Mouse (Mus musculus): Measurements from ENCODE around the gene Cnnm3. TPM values are rescaled to one million over a fixed set of nuclear protein-coding genes. Genes with fewer than 3 reads are reported as not detected.

Cnnm3 gene
- polyA plus RNA-seq, 1 experiment from 2014 or later, result 5.8 TPM

DNA sequence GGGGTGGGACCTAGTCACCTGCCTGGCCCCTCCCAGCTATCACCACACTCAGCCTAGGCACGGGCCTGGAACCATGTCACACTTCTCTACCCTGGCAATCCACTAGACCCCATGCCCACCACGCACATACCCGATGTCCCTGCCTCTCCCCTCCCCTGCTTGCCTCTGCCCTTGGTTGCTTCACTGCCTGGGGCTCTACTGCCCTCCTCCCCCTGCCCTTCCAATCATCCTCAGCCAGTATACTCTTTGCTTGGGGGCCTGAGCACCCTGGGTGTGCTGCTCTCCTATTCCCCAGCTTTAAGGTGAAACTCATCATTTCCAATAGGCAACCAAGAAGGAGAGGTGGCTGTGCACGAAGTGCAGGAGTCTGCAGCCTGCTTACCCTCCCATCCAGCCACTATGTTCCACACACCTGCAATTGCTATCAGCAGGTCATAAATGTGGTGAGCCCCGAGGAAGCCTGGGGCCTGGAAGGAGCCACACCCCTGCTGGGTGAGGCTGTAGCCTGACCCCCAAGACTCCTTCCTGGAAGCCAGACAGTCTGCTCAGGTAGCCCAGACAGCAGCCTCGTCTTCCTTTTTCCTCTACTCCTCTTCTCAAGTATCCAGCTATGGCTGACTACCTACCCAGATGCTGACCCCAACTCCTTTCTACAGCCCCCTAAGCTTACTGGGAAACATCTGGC, 65.5 kb downstream of the Cnnm3 start:
- WGBS, result 76% methylated on average over 6 of the region's 6 CpGs
- ATAC-seq (replicated peaks), result no peak
- no peak overlapping the region for H3K4me2 ChIP-seq
- H3K4me1 ChIP-seq, result peaks cover 17% of the 10 kb centered on the region
- H3K9me3 ChIP-seq, result no peaks in the 10 kb centered on the region
- H3K27ac ChIP-seq, result no peak overlapping the region
- H3K36me3 ChIP-seq (replicated peaks), result no peaks in the 10 kb centered on the region
- H3K4me3 ChIP-seq, result no peak overlapping the region
- H3K9ac ChIP-seq, result no peak overlapping the region
- H3K27me3 ChIP-seq (replicated peaks), result no peaks in the 10 kb centered on the region

Small RNA genes lying within 50 kb of the gene (microRNA-seq; reads per million reads assigned to microRNA genes)
- not detected for gene Gm47280

Other genes with a start within 250 kb of the Cnnm3 start
- 1.1 and 1.4 TPM in 2 replicates for gene Neurl3, start 237.2 kb upstream of the Cnnm3 start, polyA plus RNA-seq (2015; fragmentation: Nextera tagmentation; extraction: Ambion mirVana)
- gene Arid5a, start 204.1 kb upstream of the Cnnm3 start, polyA plus RNA-seq (2015; fragmentation: Nextera tagmentation; extraction: Ambion mirVana), result 3.1 and 3.4 TPM in 2 replicates
- 44.4 and 44.9 TPM in 2 replicates for gene Kansl3, start 142.7 kb upstream of the Cnnm3 start, polyA plus RNA-seq (2015; fragmentation: Nextera tagmentation; extraction: Ambion mirVana)
- 2.6 TPM in 2 replicates for gene Fer1l5, start 139.6 kb upstream of the Cnnm3 start, polyA plus RNA-seq (2015; fragmentation: Nextera tagmentation; extraction: Ambion mirVana)
- 67.3 and 74.5 TPM in 2 replicates for gene Lman2l, start 66.6 kb upstream of the Cnnm3 start, polyA plus RNA-seq (2015; fragmentation: Nextera tagmentation; extraction: Ambion mirVana)
- gene Cnnm4, start 40.2 kb upstream of the Cnnm3 start, polyA plus RNA-seq (2015; fragmentation: Nextera tagmentation; extraction: Ambion mirVana), result 11.0 and 11.1 TPM in 2 replicates
- 19.0 and 23.5 TPM in 2 replicates for gene Ankrd23, start 25.0 kb downstream of the Cnnm3 start, polyA plus RNA-seq (2015; fragmentation: Nextera tagmentation; extraction: Ambion mirVana)
- 0.33 and 0.81 TPM in 2 replicates for gene Gm42417, start 27.6 kb downstream of the Cnnm3 start, polyA plus RNA-seq (2015; fragmentation: Nextera tagmentation; extraction: Ambion mirVana)
- gene Ankrd39, start 35.6 kb downstream of the Cnnm3 start, polyA plus RNA-seq (2015; fragmentation: Nextera tagmentation; extraction: Ambion mirVana), result 31.5 and 32.5 TPM in 2 replicates
- gene Sema4c, start 46.5 kb downstream of the Cnnm3 start, polyA plus RNA-seq (2015; fragmentation: Nextera tagmentation; extraction: Ambion mirVana), result 34.3 and 37.4 TPM in 2 replicates
- gene Fam178b, start 171.3 kb downstream of the Cnnm3 start, polyA plus RNA-seq (2015; fragmentation: Nextera tagmentation; extraction: Ambion mirVana), result not detected in 2 replicates
- 612 and 618 TPM in 2 replicates for gene Cox5b, start 179.6 kb downstream of the Cnnm3 start, polyA plus RNA-seq (2015; fragmentation: Nextera tagmentation; extraction: Ambion mirVana)
- 0.84 and 1.1 TPM in 2 replicates for gene 4933424G06Rik, start 198.3 kb downstream of the Cnnm3 start, polyA plus RNA-seq (2015; fragmentation: Nextera tagmentation; extraction: Ambion mirVana)
- gene Actr1b, start 202.6 kb downstream of the Cnnm3 start, polyA plus RNA-seq (2015; fragmentation: Nextera tagmentation; extraction: Ambion mirVana), result 110 and 112 TPM in 2 replicates
- 1.8 and 2.7 TPM in 2 replicates for gene Zap70, start 249.9 kb downstream of the Cnnm3 start, polyA plus RNA-seq (2015; fragmentation: Nextera tagmentation; extraction: Ambion mirVana)